Mouse (Mus musculus): Measurements from ENCODE around the gene Otud7a.

The Otud7a gene

GRCm38 (mm10) chr7:63774291-63774690 lies 329.7 kb downstream of the Otud7a start:
- DNase-seq (ENCODE audit: low spot score) = no peak

GRCm38 (mm10) chr7:63777328-63777727 lies 332.8 kb downstream of the Otud7a start:
- no peak for DNase-seq (ENCODE audit: low spot score)

GRCm38 (mm10) chr7:63780821-63781220 lies 336.3 kb downstream of the Otud7a start:
- DNase-seq (ENCODE audit: low spot score) = no peak

GRCm38 (mm10) chr7:63789743-63790142 lies 345.2 kb downstream of the Otud7a start:
- no peak for DNase-seq (ENCODE audit: low spot score)

- DNase-seq (ENCODE audit: low spot score) = peak; percentile 57
Observed at GRCm38 (mm10) chr7:63796001-63796632, 351.6 kb downstream of the Otud7a start.

GRCm38 (mm10) chr7:63798446-63798845 lies 353.9 kb downstream of the Otud7a start:
- DNase-seq (ENCODE audit: low spot score) = no peak

GRCm38 (mm10) chr7:63799304-63799703 lies 354.8 kb downstream of the Otud7a start:
- no peak for DNase-seq (ENCODE audit: low spot score)

- no peak for DNase-seq (ENCODE audit: low spot score)
Observed at GRCm38 (mm10) chr7:63802751-63803150, 358.2 kb downstream of the Otud7a start.

All from embryo, embryonic 10 days (tissue).